Mouse (Mus musculus) skeletal muscle tissue, adult 2 months (tissue): ENCODE data around the gene Tubg1.
A peak's percentile ranks its signal among the peaks of the same experiment; 100 is the strongest.
"Not testable (repeated sequence)": the region's sequence is repeated elsewhere in the genome, so short reads cannot be mapped to it uniquely, and the experiment has no call there.

Experiments
- DNase-seq: peaks from one replicate; pipeline ENCODE4 v3.0.0-alpha.2; 2012; ENCODE audit warnings: low read depth, low spot score

Gene Tubg1

GRCm38 (mm10) chr11:101098231-101098630 is 21.5 kb upstream of the Tubg1 start:
- no peak for DNase-seq

GRCm38 (mm10) chr11:101103011-101103410 is 16.7 kb upstream of the Tubg1 start:
- no peak for DNase-seq

GRCm38 (mm10) chr11:101109351-101109750 is 10.4 kb upstream of the Tubg1 start:
- no peak for DNase-seq

- no peak for DNase-seq
Observed at GRCm38 (mm10) chr11:101110708-101111107, 9.0 kb upstream of the Tubg1 start.

- DNase-seq = no peak
Observed at GRCm38 (mm10) chr11:101111178-101111577, 8.6 kb upstream of the Tubg1 start.

DNA sequence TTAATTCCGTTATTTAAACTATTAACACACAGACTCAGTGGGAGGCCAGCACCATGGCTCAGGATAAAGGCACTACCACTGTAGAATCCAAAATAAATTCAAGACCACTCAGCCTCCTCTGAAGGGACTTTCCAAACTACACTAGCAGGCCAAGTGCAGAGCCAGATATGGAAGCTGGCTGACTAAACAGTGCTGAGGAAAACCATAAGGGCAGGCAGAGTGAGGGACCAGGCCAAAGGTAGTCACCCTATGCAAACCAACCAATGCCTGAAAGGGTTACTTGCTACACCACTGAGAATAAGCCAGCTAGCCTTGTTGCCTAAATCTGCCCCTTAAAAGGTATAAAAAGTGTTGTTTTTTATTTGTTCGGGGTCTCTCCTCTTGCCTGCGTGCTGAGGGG is 7.6 kb upstream of the Tubg1 start:
- DNase-seq = no peak

GRCm38 (mm10) chr11:101115564-101115963 is 4.2 kb upstream of the Tubg1 start:
- no peak for DNase-seq

- DNase-seq = no peak
Observed at GRCm38 (mm10) chr11:101118105-101118504, 1.6 kb upstream of the Tubg1 start.

DNA sequence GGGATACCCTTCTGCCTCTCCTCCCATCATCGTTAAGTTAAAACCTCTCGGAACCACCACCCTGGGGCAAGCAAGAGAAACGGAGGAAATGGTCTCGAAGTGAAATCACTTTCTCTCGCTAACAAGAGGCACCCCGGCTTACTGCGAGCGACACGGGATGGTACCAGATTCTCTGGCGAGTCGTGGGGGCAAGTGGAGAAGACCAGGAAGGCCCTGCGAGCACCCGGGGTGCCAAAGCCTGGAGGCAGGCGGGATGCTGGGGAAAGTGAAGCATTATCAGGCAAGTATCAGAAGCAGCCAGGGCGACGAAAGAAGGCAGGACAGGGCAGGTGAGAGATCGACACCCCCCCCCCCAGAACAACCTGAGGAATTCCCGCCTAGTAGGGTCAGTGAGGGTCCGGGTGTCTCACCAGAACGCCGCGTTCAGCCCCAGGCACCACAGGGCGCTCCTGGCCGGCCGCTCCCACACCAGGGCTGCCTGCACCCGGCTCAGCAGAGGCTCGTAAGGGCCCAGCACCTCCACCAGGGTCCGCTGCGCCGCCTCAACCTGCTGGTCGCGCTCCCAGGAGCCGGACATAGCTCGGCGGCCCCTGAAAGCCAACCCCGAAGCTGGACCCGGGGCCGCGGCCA is 492 bp upstream of the Tubg1 start:
- no peak for DNase-seq

GRCm38 (mm10) chr11:101120545-101121188 is 929 bp downstream of the Tubg1 start:
- DNase-seq = no peak

DNA sequence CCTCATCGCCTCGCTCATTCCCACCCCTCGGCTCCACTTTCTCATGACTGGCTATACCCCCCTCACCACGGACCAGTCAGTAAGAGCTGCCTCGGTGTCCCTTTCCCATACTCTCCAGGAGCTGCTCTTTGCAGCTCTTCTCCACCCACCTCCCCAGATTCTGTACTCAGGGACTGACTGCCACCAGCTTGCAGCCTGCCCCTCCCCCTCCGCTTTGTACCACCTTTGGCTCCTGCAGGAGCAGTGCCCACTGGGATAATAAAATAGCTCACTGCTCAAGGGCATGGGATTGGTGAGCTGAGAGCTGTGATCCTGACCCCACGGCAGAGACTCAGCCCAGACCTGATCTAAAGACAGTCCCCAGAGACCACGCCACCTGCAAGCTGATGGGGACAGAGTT is 4.8 kb downstream of the Tubg1 start:
- not testable (repeated sequence) for DNase-seq

- not testable (repeated sequence) for DNase-seq
Observed at GRCm38 (mm10) chr11:101125008-101125407, 5.3 kb downstream of the Tubg1 start.

DNA sequence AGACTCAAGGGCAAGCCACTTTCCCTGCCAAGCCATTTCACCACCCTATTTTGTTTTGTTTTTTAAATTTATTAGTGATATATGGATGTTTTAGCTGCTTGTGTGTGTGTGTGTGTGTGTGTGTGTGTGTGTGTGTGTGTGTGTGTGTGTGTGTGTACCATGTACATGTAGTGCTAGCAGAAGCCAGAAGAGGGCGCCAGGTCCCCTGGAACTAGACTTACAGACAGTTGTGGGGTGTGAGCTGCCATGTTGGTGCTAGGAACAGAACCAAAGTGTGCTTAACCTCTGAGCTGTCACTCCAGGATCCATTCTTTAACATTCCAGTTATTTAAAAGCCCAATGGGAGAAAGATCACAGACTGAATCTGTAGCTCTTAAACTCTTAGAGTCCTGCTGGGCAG is 7.3 kb downstream of the Tubg1 start:
- no peak for DNase-seq

DNA sequence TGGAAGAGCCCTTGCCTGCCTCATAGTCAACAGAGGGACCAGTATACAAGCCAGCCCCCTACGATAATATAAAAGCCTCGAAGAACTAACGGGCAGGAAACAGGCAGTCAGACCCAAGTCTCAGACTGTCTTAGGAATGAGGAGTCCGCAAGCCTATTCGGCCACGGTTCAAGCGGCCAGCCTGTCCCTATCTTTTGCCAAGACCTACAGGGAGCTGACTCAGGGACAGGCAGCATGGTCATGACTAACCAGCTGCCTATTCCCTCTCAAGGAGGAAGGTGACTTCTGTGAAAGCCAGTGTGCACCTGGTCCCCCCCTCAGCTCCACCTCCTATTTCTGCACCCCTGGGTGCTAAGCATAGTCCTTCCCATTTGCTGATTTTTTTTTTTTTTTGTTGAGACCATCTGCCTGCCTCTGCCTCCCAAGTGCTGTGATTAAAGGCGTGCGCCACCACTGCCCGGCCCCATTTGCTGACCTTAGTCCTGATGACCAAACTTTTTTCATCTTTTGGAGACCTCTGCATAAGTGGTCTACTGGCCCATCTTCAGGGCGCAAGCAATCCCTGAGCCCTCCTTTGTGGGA is 9.3 kb downstream of the Tubg1 start:
- peak; percentile 61 for DNase-seq

DNA sequence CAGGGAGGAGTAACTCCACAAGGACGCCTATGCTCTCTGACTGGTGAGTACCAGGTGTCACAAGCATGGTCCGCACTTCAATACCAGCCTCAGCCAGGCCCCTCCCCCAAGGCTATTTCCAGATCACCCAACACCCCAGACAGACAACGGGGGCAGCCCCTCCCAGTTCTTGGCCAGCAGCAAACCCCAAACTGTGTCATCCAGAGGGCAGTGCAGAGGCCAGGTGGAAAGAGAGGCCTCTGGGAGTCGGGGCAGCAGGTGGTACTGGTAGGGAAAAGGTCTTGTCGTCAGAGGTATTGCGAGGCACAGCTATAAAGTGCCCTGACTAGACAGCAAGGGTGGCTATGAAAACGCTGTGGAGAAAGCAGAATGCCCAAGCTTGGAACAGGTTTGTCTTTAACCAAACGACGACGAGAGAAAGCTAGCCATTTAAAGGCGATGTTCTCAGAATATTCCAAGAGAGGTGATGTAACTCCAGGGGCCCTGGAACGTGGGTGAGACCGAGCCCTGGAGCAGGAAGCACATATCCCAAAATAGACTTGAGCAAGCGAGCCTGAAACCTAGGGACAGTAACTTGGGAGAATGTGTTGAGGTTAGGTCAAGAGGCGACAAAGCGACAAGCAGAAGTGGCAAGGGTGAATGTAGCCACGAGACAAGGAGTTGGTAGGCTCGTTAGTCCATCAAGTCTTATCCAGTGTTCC is 10.5 kb downstream of the Tubg1 start:
- DNase-seq = peak; percentile 93

DNA sequence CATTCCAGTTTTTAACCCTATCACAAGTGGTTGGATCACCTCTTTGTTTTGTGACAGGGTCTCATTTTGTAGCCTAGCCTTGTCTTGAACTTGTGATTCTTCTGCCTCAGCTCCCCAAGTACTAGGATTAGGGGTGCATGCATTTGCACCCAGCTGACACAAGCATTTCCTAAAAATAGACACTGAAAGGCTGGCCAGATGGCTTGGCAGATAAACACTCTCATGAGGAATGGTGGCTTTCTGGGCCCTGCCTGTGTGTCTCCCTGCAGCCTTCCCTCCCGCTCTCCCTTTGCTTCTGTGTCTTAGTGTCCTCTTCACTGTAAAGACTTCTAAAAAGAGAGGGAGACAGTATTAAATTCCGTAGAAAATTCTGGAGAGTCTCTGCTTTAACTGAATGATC is 11.4 kb downstream of the Tubg1 start:
- no peak for DNase-seq

GRCm38 (mm10) chr11:101131701-101132100 is 12.0 kb downstream of the Tubg1 start:
- DNase-seq = no peak

- no peak for DNase-seq
Observed at GRCm38 (mm10) chr11:101133037-101133436, 13.3 kb downstream of the Tubg1 start.

GRCm38 (mm10) chr11:101134217-101134865 is 14.6 kb downstream of the Tubg1 start:
- no peak for DNase-seq

GRCm38 (mm10) chr11:101137000-101137399 is 17.3 kb downstream of the Tubg1 start:
- DNase-seq = no peak

DNA sequence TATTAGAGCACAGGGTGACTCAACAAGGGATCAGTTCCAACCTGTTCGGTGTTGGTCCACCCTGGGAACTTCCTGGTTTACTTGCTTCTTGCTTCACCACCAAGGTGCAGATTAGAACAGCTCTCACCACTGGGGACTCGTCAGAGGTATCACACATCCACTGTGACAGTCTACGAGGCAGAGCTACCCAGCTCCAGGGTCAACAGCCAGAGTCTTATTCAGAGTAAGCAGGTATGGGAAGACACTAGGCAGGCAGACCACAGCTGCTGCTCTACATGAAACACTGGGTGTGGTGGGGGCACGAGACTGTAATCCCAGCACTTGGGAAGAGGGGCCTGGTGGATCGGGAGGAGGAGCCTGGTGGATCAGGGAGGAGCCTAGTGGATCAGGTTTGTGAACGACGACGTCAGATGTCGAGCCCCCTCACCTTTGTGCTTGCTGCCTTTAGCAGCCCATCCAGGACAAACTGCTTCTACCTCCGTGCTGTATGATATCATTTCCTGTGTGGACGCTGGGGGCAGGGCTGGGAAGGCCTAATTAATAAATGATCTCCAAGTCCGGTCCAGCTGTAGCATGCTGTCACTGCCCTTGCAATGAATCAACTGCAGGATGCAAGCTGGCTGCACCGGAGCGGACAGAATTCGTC is 18.9 kb downstream of the Tubg1 start:
- DNase-seq = no peak
